Mouse (Mus musculus) gastrocnemius, adult 18-20 months (tissue): ENCODE measurements around the gene Cdh23. TPM values are rescaled to one million over a fixed set of nuclear protein-coding genes. Genes with fewer than 3 reads are reported as not detected.
A peak's percentile ranks its signal among the peaks of the same experiment; 100 is the strongest.

Source experiments
- DNase-seq: peaks from one replicate; pipeline ENCODE4 v3.0.0; 2021; ENCODE audit warnings: low spot score
- total RNA-seq, 2 experiments: library from RNA; stranded (reverse); gene quantifications; 2 replicates each; pipeline ENCODE4 v1.2.3; 2021

Cdh23 gene
- total RNA-seq, 2 experiments from 2014 or later = 1.3 to 2.7 TPM

DNA sequence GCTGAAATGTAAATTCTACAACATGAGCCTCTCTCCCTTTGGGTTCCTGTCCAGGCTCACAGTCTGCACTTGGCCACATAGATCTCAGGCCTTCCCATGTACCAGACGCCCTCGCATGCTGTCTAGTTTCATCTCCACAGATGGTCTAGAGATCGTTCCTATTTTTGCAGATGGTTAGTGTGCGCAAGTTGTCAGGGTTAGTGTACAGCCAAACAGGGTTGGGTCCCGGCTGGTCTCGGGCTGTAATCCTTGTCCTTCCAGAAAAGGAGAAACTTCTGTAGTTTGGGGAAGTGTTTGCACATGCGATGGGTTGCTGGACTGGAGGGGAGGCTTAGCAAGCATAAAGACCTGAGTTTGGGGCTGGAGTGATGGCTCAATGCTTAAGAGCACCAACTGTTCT, 409.7 kb downstream of the Cdh23 start:
- no peak for DNase-seq

DNA sequence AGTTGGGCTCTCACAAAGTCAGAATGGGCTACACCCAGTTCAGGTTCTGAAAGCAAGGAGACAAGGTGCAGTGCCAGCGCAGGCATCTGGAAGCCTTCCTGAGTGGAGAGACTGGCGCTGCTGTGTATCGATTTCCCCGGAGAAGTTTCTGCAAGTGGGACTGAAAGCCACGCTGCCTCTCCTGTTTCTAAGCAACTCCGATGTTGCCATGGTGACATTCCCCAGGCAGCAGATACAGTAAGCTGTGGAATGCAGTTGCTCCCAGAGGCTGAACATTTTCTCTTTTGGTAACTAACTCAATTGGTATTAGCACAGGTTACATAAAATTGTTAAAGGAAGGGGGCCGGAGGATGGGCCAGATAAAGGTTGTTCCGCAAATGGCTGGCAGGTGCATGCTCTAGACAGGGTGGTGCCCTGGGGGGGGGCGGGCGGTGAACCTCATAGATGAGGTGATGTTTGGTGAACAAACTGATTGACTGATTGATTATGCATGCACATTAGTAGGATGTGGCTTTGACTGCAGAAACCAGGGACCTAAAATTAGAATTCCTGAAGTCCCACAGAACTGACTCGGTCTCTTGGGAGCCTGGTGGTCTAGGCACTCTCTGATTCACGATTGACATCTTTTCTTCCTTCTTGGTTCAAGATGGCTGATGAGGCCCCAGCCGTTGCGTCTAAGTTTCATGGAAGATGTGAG, 410.5 kb downstream of the Cdh23 start:
- DNase-seq = peak; percentile 66

DNA sequence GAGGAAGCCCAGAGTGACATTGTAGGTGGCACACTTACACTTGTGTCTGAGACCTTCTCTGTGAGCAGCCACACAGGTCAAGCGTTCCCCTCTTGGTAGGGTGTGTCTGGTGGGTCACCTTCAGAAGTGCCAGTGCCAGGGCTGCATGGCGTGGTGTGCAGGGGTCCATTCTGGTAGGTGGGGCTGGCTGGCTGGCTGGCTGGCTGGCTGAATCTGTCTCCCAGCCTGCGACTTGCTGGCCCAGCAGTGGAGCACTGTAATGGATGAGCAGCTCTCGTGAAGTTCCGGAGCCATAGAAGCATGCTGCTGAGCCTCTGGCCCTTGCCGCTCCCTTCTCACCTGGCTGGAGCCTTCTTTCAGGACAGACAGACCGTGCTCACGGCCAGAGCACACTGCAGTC, 411.1 kb downstream of the Cdh23 start:
- no peak for DNase-seq

DNA sequence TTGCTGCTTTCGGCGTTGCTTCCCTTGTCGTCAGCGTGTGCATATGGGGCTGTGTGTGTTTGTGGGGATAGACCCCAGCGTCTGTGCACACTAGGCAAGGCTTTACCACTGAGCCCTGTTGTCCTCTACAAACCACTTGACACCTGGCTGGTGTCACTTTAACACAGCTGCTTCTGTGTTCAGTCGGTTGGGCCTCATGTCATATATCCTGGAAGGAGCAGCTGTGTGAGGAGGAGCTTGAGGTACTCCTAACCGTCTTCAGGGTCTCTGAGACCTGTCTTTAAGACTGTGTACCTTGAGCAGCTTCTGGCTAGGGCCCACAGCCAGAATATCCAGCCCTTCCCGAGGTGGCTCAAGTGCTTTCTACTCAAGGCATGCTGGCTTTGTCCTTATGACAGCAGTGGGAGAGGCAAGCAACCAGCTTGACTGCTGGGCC, 411.6 kb downstream of the Cdh23 start:
- no peak for DNase-seq

DNA sequence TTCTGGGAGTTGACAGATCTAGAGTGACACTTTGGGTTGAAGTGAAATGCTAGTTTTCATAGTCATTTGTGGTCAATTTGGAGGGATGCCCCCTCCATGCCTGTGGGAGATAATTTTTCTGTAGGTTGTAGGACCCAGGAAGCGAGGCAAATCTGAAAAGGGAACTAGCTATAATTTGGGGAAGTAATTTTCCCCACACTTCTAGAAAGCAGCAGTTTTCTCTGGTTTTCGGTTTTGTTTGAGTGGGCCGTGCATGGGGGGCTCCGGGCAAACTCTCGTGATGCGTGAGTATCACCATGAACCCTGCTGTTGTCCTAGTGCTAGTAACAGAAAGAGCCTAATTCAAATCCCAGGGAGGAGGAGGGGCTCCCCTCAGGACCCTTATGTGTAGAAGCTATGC, 412.0 kb downstream of the Cdh23 start:
- DNase-seq = no peak

DNA sequence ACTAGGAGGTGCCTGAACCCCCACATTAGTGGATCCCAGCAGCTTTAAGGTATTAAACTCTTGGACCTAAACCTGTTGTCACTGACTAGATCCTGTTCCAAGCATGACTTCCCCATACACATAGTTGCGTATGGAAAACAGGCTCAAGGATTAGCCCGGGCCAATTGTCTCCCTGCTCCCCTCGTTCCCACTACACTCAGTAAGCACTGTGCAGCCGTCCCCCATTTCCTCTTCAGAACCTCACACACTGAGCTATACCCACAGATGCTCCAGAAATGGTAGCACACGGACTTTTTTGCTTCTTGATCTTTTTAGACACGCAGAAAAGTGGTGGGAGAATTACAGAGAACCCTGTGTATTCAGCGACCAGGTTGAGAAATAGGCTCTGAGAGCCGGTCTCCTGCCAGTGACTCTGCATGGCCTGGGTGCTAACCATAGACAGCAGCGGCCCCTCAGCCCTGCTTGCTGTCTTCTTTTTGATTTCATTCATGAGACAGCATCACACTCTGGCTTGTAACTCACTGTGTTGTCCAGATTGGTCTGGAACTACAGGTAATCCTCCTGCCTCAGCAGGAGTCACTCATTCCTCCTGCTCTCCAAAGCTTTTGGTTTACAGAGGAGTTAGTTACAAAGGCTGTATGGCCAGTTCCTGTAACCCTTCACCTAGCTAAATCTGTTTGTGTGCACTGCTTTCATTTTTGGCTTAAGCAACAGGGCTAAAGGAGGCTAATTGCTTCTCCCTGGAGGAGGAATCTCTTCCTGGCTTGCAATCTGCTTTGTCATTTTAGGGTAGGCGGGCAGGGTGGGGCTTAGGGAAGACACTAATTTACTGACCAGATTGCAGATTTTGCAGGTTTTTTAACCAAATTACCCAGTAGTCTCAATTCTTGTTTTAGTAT, 413.9 kb downstream of the Cdh23 start:
- DNase-seq = peak; percentile 70

DNA sequence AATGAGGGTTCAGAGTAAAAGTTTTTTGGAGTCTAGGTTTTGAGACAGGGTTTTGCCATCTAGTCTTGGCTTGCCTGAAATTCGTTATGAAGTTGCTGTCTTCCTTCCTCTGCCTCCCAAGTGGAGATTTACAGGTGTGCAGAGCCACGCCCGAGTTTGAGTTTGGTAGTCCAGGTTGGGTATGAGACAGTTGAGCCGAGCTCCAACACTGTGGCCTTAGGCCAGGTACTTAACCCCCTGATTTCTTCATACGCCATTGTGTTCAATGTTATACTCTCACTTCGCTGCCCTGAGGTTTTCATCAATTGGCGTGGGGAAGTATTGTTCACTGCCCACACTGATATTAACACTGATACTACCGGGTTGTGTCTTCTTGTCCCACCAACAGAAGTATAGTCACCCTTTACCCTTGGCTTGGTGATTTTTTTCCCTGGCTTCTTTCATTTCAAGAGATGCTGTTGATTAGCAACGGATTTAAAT, 414.7 kb downstream of the Cdh23 start:
- no peak for DNase-seq

DNA sequence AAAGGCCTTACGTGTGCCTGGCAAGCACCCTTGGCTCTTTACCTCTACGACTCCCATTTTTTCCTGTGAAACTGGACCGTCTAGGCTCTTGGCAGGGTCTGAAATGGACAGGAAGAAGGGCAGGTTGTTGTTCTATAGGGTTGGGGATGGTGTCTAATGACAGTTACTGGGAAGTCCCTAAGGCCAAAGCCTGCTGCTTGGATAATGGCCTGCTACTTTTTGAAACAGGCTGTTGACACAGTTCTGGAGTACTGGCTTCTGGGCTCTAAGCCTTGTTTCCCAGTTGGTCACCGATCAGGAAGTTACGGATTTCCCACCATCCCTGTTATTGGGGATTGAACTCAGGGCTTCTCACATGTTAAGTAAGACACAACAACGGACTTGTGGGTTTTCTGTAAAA, 415.9 kb downstream of the Cdh23 start:
- DNase-seq = no peak

DNA sequence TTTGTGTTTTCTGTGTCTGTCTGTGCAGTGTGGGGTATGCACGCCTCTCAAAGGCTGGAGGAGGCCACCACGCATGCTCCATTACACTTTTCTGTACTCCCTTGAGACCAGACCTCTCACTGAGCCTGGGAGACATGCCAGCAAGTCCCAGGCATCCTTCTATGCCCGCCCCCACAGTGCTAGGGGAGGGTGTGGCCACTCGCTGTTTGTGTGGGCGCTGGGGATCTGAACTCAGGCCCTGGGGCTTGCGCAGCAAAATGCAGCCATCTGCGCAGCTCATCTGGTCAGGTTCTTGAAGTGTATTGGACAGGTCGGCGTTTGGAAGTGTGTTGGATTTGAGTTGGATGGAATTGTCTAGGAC, 416.4 kb downstream of the Cdh23 start:
- DNase-seq = peak; percentile 70

DNA sequence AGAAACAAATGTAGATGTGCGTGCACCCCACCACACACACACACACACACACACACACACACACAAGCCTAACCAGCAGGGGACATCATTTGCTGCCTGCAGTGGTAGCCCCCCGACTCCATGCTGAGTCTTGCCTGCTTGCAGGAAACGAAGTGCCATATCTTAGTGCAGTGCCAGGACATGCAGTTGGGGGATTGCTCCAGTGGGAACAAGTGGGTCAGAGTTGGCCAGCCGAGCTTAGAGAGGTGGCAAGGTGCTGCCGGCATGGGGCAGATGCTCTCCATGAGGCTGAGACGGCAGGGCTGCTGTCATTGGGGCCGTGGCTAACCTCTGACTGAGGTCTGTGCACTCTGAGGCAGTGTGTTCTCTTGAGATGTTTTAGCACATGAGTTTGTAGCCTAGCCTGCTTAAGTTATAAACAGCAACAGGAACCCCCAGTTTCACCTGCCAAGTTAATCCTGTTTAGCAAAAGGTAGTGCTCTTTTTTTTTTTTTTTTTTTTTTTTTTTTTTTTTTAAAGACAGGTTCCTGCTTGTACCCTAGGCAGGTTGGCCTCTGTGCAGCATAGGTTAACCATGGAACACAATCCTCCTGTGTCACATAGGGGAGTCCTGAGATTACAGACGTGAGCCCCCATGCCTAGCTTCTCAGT, 416.9 kb downstream of the Cdh23 start:
- DNase-seq = no peak

DNA sequence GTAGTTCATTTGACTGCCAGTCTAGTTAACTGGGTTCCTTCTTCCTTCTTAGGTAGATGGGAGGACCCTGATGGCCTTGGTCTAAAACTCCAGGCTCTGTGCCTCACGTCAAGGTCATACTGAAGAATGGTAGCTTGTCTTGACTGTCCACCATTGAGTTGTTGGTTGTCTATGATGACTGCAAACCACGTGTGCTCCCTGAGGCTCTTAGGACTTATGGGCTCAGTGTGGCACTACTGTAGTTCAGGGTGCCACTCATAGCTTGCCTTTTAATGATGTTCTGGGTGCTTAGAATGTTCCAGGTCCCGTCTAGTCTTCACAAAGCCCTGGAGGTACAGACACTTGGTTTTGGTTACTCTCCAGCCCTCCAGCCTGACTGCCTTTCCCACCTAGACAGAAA, 417.5 kb downstream of the Cdh23 start:
- DNase-seq = no peak

DNA sequence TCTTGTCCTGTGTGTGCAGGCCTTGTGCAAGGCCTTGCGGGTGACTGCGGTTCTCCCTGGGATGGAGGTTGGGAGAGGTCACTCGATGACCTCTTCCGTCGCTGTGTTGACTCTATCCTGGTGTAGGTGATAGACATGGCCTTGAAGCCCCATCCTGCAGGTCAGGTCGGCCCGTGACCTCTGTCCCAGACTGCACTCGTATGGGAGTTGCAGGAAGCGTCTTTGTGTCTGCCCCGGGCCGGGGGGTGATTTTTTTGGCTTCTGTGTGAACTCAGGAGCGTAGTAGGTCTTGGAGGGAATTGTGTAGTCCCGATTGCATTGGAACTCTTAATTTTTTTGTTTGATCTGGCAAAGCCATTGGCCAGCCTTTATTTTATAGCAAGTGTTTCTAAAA, 418.3 kb downstream of the Cdh23 start:
- DNase-seq = no peak

DNA sequence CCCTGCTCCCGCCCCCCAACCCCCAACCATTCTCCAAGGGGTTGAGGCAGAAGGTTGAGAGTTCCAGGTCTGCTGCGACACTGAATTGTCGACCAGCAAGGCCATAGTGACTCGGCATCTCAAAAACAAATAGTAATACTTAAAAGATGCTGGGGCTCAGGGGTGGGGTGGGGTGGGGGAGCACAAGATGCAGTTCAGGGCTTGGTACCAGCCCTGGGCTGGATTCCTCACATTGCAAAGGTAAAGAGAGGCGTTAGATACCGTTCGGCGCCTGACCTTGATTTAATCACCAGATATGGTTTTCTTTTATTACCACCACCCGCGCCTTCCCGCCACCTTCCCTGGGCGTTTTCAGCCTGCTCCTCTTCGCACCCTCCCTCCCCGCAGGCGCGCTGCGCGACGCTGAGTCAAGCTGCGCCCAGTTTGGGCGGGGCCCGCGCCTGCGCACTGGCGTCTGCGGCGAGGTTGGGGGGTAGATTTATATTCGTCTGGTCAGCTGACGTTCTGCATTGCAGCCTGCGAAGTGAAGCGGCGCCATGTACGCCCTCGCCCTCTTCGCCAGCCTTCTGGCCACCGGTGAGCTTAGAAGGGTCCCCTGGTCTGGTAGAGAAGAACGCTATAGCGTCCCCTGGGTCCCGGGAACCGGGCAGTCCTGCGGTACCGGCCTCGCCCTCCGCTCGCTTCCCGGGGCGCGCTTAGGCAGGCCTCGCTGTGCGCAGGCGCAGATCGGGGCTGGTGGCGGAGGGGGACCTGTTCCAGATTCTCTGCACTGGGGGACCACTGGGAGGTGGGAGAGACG, 418.9 kb downstream of the Cdh23 start, which contains the start of gene Psap:
TSS of gene Psap (plus strand) at position 421 of the 799 bp plus-strand sequence.
- peak; percentile 94 for DNase-seq

DNA sequence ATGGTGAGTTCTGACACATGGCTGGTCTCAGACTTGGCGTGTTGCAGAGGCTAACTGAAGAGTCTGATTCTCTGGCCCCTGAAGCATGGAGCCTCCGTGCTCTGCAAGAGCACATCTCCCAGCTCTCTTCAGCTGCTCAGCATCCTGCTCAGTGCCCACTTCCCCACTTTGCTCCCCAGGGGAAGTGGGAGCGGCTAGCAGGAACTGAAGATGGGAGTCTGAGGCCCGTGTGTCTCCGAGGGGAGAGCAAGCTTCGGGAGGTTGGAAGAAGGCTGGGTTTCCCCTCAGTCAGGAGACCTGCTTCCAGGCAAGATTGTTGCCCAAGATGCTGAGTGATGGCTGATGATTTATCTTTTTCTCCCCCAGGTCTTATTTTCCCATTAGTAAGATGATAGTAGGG, 422.9 kb downstream of the Cdh23 start:
- no peak for DNase-seq

DNA sequence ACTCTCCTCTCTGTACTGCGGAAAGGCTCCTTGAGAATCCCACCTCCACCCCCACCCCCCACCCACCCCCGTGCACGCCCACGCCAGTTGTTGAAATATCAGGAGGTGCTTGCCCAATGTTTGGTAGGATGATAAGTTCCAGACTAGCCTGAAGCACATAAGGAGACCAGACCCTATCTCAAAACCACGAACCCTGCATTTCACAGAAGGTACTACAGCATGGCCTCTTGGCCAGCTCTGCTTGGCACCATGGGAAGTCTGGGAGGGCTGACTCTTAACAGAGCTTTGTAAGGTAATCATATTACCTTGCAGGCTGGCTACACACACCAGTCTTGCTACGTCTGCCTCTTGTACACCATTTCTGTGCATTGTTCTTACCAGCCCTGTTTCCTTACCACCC, 424.0 kb downstream of the Cdh23 start:
- no peak for DNase-seq

DNA sequence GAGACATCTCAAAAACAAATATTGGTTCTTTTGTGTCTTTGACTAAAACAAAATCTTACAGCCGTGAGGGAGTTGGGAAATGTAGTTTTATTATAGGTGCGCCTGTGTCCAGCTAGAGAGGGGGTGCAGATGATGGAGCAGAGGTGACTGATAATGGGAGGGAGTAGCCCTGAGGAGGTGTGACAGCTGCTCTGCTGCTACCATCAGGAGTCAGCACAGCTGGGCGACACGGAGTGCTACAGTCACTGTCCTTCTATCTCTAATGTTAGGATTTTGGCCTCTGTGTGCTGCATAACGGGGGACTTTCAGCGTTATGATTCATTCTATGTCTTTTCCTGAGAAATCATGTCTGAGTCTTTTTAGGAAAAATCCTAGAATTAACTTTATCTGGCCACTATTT, 425.3 kb downstream of the Cdh23 start:
- no peak for DNase-seq

DNA sequence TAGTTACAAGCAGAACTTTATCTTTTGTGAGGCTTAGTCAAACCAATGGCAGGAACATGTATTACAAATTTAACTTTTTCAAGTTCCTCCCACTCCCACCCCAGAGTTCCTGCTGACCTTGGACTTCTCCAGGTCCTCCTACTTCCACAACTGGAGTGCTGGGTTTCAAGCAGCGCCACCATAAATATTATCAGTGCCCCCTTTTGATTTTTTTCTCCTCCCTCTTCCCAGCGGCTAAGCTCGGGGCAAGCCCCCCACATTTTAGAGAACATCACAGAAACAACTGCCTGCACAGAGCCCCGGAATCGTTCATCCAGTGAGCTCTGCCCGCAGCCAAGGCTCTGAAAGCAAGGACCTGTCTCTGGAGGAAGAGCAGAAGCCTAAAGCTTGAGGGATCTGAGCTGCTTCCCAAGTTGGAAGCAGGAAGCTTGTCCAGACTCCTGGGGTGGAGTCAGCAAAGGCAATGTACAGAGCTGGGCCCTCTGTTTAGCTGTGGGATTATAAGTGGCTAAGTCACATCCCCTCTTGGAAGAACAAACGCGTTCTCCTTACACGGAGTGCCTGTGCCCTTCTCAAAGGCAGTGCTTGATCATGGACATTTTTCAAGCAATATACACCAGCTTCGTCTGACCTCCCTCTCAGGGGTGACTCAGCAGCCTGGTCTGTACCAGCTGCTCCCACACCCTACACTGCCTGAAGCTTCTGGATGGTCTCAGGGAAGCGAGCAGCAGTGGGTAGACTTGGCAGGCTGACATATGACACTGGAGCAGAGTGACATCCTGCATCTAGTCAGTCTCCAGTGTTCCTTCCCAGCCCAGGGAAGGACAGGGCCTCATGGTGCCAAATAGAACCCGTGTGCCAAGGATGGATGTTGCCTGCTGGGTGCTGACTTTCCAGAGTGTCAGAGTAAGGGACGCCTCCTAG, 426.9 kb downstream of the Cdh23 start:
- peak; percentile 76 for DNase-seq

DNA sequence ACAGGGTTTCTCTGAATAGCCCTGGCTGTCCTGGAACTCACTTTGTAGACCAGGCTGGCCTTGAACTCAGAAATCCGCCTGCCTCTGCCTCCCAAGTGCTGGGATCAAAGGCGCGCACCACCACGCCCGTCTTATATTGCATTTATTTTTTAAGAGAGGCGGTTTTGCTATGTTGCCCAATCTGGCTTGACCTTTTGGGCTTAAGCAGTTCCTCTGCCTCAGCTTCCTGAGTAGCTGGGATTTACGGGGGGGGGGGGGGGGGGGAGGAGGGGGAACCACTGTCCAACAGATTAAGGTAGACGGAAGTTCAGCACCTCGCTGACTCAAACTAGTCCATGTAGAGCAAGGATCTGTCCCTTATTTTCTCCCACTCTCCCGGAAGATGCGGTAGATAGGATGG, 427.6 kb downstream of the Cdh23 start:
- DNase-seq = no peak

DNA sequence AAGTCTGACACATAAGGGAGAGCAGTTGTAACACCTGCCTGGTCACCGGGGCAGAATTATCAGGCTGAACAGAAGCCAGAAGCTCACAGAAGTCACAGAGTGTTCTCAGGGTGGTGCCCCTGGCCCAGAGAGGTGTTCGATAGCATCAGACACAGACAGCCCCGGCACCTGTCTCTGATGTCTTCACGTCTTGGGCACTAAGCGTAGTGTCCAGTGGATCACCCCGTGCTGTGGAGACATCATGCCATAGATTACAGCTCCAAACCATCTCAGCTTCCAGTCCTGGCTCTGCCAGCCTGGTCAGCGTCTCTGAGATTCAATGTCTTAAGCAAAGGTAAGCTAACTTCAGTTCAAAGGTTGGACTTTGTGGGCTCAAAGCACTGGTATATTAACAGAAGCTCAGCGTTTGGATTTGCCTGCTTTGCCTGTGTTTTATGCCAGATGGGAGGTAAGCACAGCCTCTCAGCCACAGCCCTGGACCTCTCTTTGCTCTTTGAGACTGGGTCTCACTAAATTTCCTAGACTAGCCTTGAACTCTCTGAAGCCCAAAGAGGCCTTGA, 429.4 kb downstream of the Cdh23 start:
- peak; percentile 75 for DNase-seq

DNA sequence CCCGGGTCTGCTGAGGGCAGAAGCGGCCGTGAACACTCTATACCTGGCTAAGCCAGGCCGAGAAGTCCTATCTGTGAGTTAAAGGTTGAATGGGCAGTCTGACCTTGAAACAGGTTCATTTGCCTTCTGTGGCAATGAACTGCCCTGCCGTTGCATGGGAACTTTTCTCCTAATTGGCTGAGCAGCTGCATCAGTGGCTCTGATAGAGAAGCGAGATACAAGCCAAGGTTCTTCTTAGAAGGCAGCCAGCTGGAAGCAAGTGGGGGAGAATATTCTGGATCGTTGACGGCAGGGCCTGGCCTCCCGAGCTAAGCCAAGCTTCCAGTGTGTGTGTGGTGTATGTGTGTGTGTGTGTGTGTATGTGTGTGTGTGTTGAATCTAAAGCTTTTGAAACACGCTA, 431.0 kb downstream of the Cdh23 start:
- peak; percentile 68 for DNase-seq
